Mouse (Mus musculus) thymus, postnatal 10 days (tissue): ENCODE measurements around the gene Ddx52.

Source experiments
- DNase-seq, 2 experiments: peaks; one replicate each; pipeline ENCODE4 v3.0.0; 2021; ENCODE audit warnings: low spot score in 2 of 2

The Ddx52 gene

GRCm38 (mm10) chr11:83941950-83942840 lies at the start of gene Ddx52:
TSS of gene Ddx52 (plus strand) at chr11:83942062.
- peak; percentile 63 to 75 for DNase-seq

GRCm38 (mm10) chr11:83893325-83893724 lies 48.5 kb upstream of the Ddx52 start:
- no peak for DNase-seq

- DNase-seq, result no peak
Measured at GRCm38 (mm10) chr11:83896430-83897410, 45.1 kb upstream of the Ddx52 start.

GRCm38 (mm10) chr11:83897569-83897968 lies 44.3 kb upstream of the Ddx52 start:
- DNase-seq, result no peak

GRCm38 (mm10) chr11:83902812-83903211 lies 39.0 kb upstream of the Ddx52 start:
- no peak for DNase-seq

GRCm38 (mm10) chr11:83905756-83906155 lies 36.1 kb upstream of the Ddx52 start:
- no peak for DNase-seq

GRCm38 (mm10) chr11:83908376-83908775 lies 33.5 kb upstream of the Ddx52 start:
- no peak for DNase-seq

GRCm38 (mm10) chr11:83913824-83914311 lies 28.0 kb upstream of the Ddx52 start:
- no peak for DNase-seq

GRCm38 (mm10) chr11:83914501-83914900 lies 27.4 kb upstream of the Ddx52 start:
- DNase-seq, result no peak

GRCm38 (mm10) chr11:83922600-83922999 lies 19.3 kb upstream of the Ddx52 start:
- DNase-seq, result no peak

GRCm38 (mm10) chr11:83927097-83927496 lies 14.8 kb upstream of the Ddx52 start:
- DNase-seq, result no peak

GRCm38 (mm10) chr11:83932506-83933106 lies 9.3 kb upstream of the Ddx52 start:
- DNase-seq, result no peak

GRCm38 (mm10) chr11:83933376-83933775 lies 8.5 kb upstream of the Ddx52 start:
- no peak for DNase-seq

- peak in 1 of 2 experiments; percentile 63 for DNase-seq
Measured at GRCm38 (mm10) chr11:83935986-83936665, 5.7 kb upstream of the Ddx52 start.

GRCm38 (mm10) chr11:83938556-83938955 lies 3.3 kb upstream of the Ddx52 start:
- no peak for DNase-seq

GRCm38 (mm10) chr11:83956822-83957221 lies 15.0 kb downstream of the Ddx52 start:
- DNase-seq, result no peak

GRCm38 (mm10) chr11:83961983-83962382 lies 20.1 kb downstream of the Ddx52 start:
- no peak for DNase-seq

- peak; percentile 90 to 95 for DNase-seq
Measured at GRCm38 (mm10) chr11:83963991-83964921, 22.4 kb downstream of the Ddx52 start, which contains the start of gene Synrg. TSS of gene Synrg (plus strand) at chr11:83964428.

GRCm38 (mm10) chr11:83967436-83968204 lies 25.8 kb downstream of the Ddx52 start:
- peak in 1 of 2 experiments; percentile 4 for DNase-seq
